Mouse (Mus musculus): ENCODE measurements around the gene Olfr204. TPM values are rescaled to one million over a fixed set of nuclear protein-coding genes. Genes with fewer than 3 reads are reported as not detected.
"Not testable (repeated sequence)": the region's sequence is repeated elsewhere in the genome, so short reads cannot be mapped to it uniquely, and the experiment has no call there.

Olfr204 gene
- not detected in 2 replicates for polyA plus RNA-seq (2014; fragmentation: Nextera tagmentation; extraction: Ambion mirVana)

DNA sequence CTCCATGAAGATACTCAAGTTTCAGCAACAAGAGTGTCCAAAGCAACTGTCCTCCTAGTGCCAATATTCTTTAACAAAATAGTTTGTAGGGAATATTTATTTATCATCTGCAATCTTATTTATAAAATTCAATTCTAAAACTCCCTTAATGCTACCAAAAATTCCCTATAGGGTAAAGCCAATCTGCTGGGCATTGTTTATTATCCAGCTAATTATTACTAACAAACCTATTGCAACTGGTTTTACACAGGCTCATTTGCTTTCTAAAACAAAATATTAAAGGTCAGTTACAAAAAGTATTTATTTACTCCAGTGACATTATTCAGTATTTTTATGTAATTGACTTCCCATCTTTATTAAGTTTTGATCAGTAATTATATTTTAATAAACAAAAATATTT is at the start of gene Olfr204:
TSS of gene Olfr204 (minus strand) at position 101 of the 400 bp plus-strand sequence.
- H3K36me3 ChIP-seq (ENCODE audit: control insufficient read depth, insufficient read depth, low read length): no peaks in the 10 kb centered on the region
- no peaks in the 10 kb centered on the region for H3K27me3 ChIP-seq (ENCODE audit: control insufficient read depth, insufficient read depth, low read length)
- no peaks in the 10 kb centered on the region for H3K4me1 ChIP-seq (ENCODE audit: control insufficient read depth, insufficient read depth, low read length)
- no peak within 1 kb of the TSS for H3K9ac ChIP-seq (replicated peaks; ENCODE audit: low read depth, low read length)
- H3K4me3 ChIP-seq (ENCODE audit: low read depth, low read length): no peak within 1 kb of the TSS
- no peak within 1 kb of the TSS for H3K4me2 ChIP-seq (ENCODE audit: low read depth, low read length)
- H3K9me3 ChIP-seq (ENCODE audit: control insufficient read depth, low read length): no peaks in the 10 kb centered on the region
- H3K27ac ChIP-seq (ENCODE audit: low read depth, low read length): no peak within 1 kb of the TSS
- ATAC-seq (ENCODE audit: low read depth): no peak

DNA sequence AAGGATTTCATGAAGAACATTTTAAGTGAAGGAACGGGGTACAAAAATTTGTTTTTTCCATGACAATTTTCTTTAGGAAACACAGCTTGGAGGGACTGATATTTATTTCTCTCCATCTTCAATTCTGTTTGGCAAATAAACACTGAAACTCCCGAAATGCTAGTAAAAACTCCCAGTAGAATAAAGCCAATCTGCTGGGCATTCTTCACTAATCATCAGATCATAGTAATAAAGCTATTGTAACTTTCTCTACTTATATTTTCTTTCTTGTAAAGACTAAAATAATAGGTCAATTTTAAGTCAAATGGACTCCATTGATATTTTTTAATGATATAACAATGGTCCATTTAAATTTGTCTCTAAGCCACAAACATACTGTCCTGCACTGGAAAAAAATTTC is 45.8 kb upstream of the Olfr204 start, which contains the start of gene Olfr209:
TSS of gene Olfr209 (minus strand) at position 101 of the 400 bp plus-strand sequence.
- 89% methylated on average over 2 of the region's 2 CpGs for WGBS
- ATAC-seq (ENCODE audit: low read depth): no peak
- no peaks in the 10 kb centered on the region for H3K27me3 ChIP-seq (ENCODE audit: control insufficient read depth, insufficient read depth, low read length)

DNA sequence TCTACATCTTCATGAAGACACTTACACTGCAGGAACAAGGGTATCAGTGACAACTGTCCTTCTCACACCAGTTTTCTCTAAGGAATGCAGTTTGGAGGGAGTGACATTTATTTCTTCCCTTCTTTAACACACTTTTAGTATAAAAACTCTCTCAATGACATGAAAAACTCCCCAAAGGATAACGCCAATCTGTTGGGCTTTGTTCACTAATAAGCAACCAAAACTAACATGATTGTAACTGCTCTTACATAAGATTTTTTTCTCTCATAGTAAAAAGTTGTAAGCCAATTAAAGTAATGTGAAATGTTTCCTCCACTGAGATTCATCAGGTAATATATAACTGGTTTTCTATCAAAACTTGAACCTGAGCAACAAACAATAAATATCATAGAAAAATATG is 31.1 kb upstream of the Olfr204 start, which contains the start of gene Olfr206:
TSS of gene Olfr206 (minus strand) at position 101 of the 400 bp plus-strand sequence.
- no peak for ATAC-seq (ENCODE audit: low read depth)
- Histone ChIP-seq H3K27ac (ENCODE audit: low read depth, low read length) (no peak within 1 kb of the TSS), H3K36me3 (ENCODE audit: control insufficient read depth, insufficient read depth, low read length) (no peaks in the 10 kb centered on the region), H3K9me3 (ENCODE audit: control insufficient read depth, low read length) (no peaks in the 10 kb centered on the region), H3K27me3 (ENCODE audit: control insufficient read depth, insufficient read depth, low read length) (no peaks in the 10 kb centered on the region), H3K4me3 (ENCODE audit: low read depth, low read length) (no peak within 1 kb of the TSS), H3K4me1 (ENCODE audit: control insufficient read depth, insufficient read depth, low read length) (no peaks in the 10 kb centered on the region), H3K4me2 (ENCODE audit: low read depth, low read length) (no peak within 1 kb of the TSS), H3K9ac (replicated peaks; ENCODE audit: low read depth, low read length) (no peak within 1 kb of the TSS)
- WGBS: 76% methylated on average over 1 of the region's 1 CpGs

More for the DNA sequence above, 45.8 kb upstream of the Olfr204 start, which contains the start of gene Olfr209:
- no peaks in the 10 kb centered on the region for H3K9me3 ChIP-seq (ENCODE audit: control insufficient read depth, low read length)
- H3K9ac ChIP-seq (replicated peaks; ENCODE audit: low read depth, low read length): no peak within 1 kb of the TSS
- H3K27ac ChIP-seq (ENCODE audit: low read depth, low read length): no peak within 1 kb of the TSS
- H3K4me1 ChIP-seq (ENCODE audit: control insufficient read depth, insufficient read depth, low read length): no peaks in the 10 kb centered on the region
- no peak within 1 kb of the TSS for H3K4me3 ChIP-seq (ENCODE audit: low read depth, low read length)
- no peaks in the 10 kb centered on the region for H3K36me3 ChIP-seq (ENCODE audit: control insufficient read depth, insufficient read depth, low read length)
- no peak within 1 kb of the TSS for H3K4me2 ChIP-seq (ENCODE audit: low read depth, low read length)

DNA sequence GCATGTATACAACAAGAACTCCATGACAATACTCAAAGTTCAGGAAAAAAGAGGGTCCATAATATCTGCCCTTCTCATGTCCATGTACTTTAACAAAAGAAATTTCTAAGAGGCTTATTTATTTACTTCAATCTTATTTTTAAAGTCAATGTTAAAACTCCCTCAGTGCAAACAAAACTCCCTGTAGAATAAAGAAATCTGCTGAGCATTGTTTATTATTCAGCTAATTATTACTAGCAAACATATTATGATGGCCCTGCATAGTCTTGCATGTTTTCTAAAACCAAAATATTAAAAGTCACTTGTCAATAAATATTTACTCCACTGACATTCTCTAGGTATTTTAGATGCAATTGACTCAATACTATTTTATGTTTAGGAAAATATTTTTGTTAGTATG is 13.0 kb upstream of the Olfr204 start, which contains the start of gene Olfr205:
TSS of gene Olfr205 (minus strand) at position 101 of the 400 bp plus-strand sequence.
- Histone ChIP-seq H3K4me3 (ENCODE audit: low read depth, low read length) (no peak within 1 kb of the TSS), H3K4me1 (ENCODE audit: control insufficient read depth, insufficient read depth, low read length) (no peaks in the 10 kb centered on the region), H3K27ac (ENCODE audit: low read depth, low read length) (no peak within 1 kb of the TSS), H3K9me3 (ENCODE audit: control insufficient read depth, low read length) (no peaks in the 10 kb centered on the region), H3K36me3 (ENCODE audit: control insufficient read depth, insufficient read depth, low read length) (no peaks in the 10 kb centered on the region), H3K9ac (replicated peaks; ENCODE audit: low read depth, low read length) (no peak within 1 kb of the TSS), H3K4me2 (ENCODE audit: low read depth, low read length) (no peak within 1 kb of the TSS), H3K27me3 (ENCODE audit: control insufficient read depth, insufficient read depth, low read length) (no peaks in the 10 kb centered on the region)
- no peak for ATAC-seq (ENCODE audit: low read depth)

DNA sequence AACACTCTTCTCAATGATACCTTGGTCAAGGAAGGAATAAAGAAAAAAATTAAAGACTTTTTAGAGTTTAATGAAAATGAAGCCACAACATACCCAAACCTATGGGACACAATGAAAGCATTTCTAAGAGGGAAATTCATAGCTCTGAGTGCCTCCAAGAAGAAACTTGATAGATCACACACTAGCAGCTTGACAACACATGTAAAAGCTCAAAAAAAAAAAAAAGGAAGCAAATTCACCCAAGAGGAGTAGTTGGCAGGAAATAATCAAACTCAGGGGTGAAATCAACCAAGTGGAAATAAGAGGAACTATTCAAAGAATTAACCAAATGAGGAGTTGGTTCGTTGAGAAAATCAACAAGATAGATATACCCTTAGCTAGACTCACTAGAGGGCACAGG is 5.2 kb upstream of the Olfr204 start:
- H3K27me3 ChIP-seq (ENCODE audit: control insufficient read depth, insufficient read depth, low read length); H3K9me3 ChIP-seq (ENCODE audit: control insufficient read depth, low read length); H3K4me3 ChIP-seq (ENCODE audit: low read depth, low read length); H3K4me2 ChIP-seq (ENCODE audit: low read depth, low read length); ATAC-seq (ENCODE audit: low read depth); H3K9ac ChIP-seq (replicated peaks; ENCODE audit: low read depth, low read length); H3K27ac ChIP-seq (ENCODE audit: low read depth, low read length); H3K36me3 ChIP-seq (ENCODE audit: control insufficient read depth, insufficient read depth, low read length); H3K4me1 ChIP-seq (ENCODE audit: control insufficient read depth, insufficient read depth, low read length): not testable (repeated sequence)
- WGBS: 61% methylated on average over 1 of the region's 1 CpGs

DNA sequence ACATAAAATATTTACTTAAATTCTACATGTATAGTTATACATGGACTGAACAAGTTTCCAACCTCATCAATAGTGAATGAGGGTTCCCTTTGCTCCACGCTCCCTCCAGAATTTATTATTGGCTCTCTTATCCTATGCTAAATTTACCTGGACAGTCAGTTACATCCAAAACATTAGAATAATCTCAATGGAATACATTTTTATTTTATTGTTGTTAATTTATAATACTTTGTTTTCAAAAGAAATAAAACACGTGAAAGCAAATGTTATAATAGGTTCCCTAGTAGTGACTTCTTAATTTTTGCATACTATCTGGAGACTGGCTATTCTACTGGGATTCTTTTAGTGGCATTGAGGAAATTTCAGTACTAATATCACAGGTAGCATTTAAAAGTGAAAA is 19.5 kb downstream of the Olfr204 start, which contains the start of gene Olfr203:
TSS of gene Olfr203 (plus strand) at position 301 of the 400 bp plus-strand sequence.
- no peaks in the 10 kb centered on the region for H3K4me1 ChIP-seq (ENCODE audit: control insufficient read depth, insufficient read depth, low read length)
- 91% methylated on average over 2 of the region's 2 CpGs for WGBS
- no peaks in the 10 kb centered on the region for H3K9me3 ChIP-seq (ENCODE audit: control insufficient read depth, low read length)
- H3K27me3 ChIP-seq (ENCODE audit: control insufficient read depth, insufficient read depth, low read length): no peaks in the 10 kb centered on the region
- no peaks in the 10 kb centered on the region for H3K36me3 ChIP-seq (ENCODE audit: control insufficient read depth, insufficient read depth, low read length)
- no peak within 1 kb of the TSS for H3K27ac ChIP-seq (ENCODE audit: low read depth, low read length)
- H3K4me2 ChIP-seq (ENCODE audit: low read depth, low read length): no peak within 1 kb of the TSS
- no peak within 1 kb of the TSS for H3K9ac ChIP-seq (replicated peaks; ENCODE audit: low read depth, low read length)
- no peak within 1 kb of the TSS for H3K4me3 ChIP-seq (ENCODE audit: low read depth, low read length)
- no peak for ATAC-seq (ENCODE audit: low read depth)

DNA sequence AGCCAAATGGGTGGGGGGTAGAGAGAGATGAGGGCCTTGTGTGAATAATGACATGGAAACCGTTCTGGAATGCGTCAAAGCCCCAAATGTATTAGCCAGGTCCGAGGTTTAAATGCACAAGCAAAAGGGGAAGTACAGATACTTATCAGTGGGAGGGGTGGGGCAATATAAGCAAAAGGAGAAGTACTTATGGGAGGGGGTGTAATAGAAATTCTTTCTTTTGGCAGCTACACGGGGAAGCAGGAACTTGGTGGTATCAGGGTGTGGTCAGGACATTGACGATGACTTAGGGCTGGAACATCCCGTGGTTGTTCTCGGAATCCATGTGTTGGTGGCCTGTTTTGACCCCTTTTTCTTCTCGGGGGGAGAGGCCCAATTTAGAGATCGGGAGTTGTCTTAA is 30.5 kb downstream of the Olfr204 start:
- 83% methylated on average over 9 of the region's 9 CpGs for WGBS

DNA sequence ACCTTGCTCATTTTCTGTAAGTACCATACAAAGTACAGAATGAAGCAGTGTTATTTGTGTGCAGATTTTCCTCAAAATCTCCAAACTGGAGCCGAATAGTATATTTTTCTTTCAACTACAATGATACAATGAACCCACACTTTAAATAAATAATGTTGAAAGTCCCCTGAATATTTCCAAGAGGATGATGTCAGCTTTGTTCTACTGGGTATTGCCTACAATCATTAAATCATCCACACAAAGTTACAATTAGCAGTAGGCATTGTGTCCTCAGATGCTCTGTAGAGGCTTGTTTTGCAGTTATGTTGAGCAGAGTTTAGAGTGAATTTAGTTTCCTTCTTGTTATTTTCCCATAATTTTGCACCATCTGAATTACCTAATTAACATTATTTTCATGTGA is 31.4 kb downstream of the Olfr204 start, which contains the start of gene Olfr202:
TSS of gene Olfr202 (minus strand) at position 101 of the 400 bp plus-strand sequence.
- no peak within 1 kb of the TSS for H3K27ac ChIP-seq (ENCODE audit: low read depth, low read length)
- 88% methylated on average over 1 of the region's 1 CpGs for WGBS
- H3K9me3 ChIP-seq (ENCODE audit: control insufficient read depth, low read length): no peaks in the 10 kb centered on the region
- no peak within 1 kb of the TSS for H3K4me2 ChIP-seq (ENCODE audit: low read depth, low read length)
- no peaks in the 10 kb centered on the region for H3K36me3 ChIP-seq (ENCODE audit: control insufficient read depth, insufficient read depth, low read length)
- no peak for ATAC-seq (ENCODE audit: low read depth)
- no peak within 1 kb of the TSS for H3K4me3 ChIP-seq (ENCODE audit: low read depth, low read length)
- no peaks in the 10 kb centered on the region for H3K27me3 ChIP-seq (ENCODE audit: control insufficient read depth, insufficient read depth, low read length)
- H3K4me1 ChIP-seq (ENCODE audit: control insufficient read depth, insufficient read depth, low read length): no peaks in the 10 kb centered on the region
- no peak within 1 kb of the TSS for H3K9ac ChIP-seq (replicated peaks; ENCODE audit: low read depth, low read length)

More for the DNA sequence above, 30.5 kb downstream of the Olfr204 start:
- H3K4me1 ChIP-seq (ENCODE audit: control insufficient read depth, insufficient read depth, low read length); H3K27ac ChIP-seq (ENCODE audit: low read depth, low read length); H3K4me3 ChIP-seq (ENCODE audit: low read depth, low read length); H3K27me3 ChIP-seq (ENCODE audit: control insufficient read depth, insufficient read depth, low read length); H3K9me3 ChIP-seq (ENCODE audit: control insufficient read depth, low read length); ATAC-seq (ENCODE audit: low read depth); H3K4me2 ChIP-seq (ENCODE audit: low read depth, low read length); H3K9ac ChIP-seq (replicated peaks; ENCODE audit: low read depth, low read length); H3K36me3 ChIP-seq (ENCODE audit: control insufficient read depth, insufficient read depth, low read length): not testable (repeated sequence)

DNA sequence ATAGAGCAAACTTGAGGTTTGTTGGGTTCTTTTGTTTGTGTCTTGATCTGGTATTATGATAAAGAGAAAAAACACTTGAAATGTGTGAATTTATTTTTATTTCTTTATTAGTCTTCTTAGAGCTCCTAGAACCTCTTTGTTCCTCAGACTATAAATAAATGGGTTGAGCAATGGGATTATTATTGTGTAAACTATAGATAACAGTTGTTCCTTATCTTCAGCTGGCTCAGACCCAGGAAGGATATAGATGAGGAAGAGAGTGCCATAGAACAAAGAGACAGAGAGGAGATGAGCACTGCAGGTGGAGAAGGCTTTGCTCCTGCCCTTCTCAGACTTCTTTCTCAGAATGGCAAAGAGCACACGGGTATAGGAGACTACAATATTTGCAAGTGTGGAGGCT is 34.6 kb downstream of the Olfr204 start:
- H3K36me3 ChIP-seq (ENCODE audit: control insufficient read depth, insufficient read depth, low read length): no peaks in the 10 kb centered on the region
- no peaks in the 10 kb centered on the region for H3K27me3 ChIP-seq (ENCODE audit: control insufficient read depth, insufficient read depth, low read length)
- H3K9ac ChIP-seq (replicated peaks; ENCODE audit: low read depth, low read length): no peak overlapping the region
- H3K4me2 ChIP-seq (ENCODE audit: low read depth, low read length): no peak overlapping the region
- ATAC-seq (ENCODE audit: low read depth): no peak
- H3K4me1 ChIP-seq (ENCODE audit: control insufficient read depth, insufficient read depth, low read length): no peaks in the 10 kb centered on the region
- H3K27ac ChIP-seq (ENCODE audit: low read depth, low read length): no peak overlapping the region
- 80% methylated on average over 1 of the region's 1 CpGs for WGBS
- no peaks in the 10 kb centered on the region for H3K9me3 ChIP-seq (ENCODE audit: control insufficient read depth, low read length)
- no peak overlapping the region for H3K4me3 ChIP-seq (ENCODE audit: low read depth, low read length)
